Mouse (Mus musculus) MEL (cell line): ENCODE measurements around the gene Vsig8. TPM values are rescaled to one million over a fixed set of nuclear protein-coding genes. Genes with fewer than 3 reads are reported as not detected.

Source experiments
- DNase-seq: peaks from one replicate; pipeline ENCODE4 v3.0.0; 2011; ENCODE audit warnings: low read depth, low spot score
- H3K27ac ChIP-seq: 2 replicates; pipeline ENCODE4 v1.5.1; 2012; ENCODE audit warnings: low read depth, mild to moderate bottlenecking, control low read depth, low read length, moderate library complexity; ENCODE audit not compliant: control insufficient read depth
- H3K27me3 ChIP-seq, 2 experiments: fragments of 150-350 bp in 1 of 2; sonication (generic) in 1 of 2; 2 replicates each; pipeline ENCODE4 v1.6.1; 2012; ENCODE audit warnings: low read length in 2 of 2, mild to moderate bottlenecking in 2 of 2, improper control_type of control experiment in 1 of 2, moderate library complexity in 1 of 2; ENCODE audit not compliant: insufficient read depth in 2 of 2, control insufficient read depth in 1 of 2
- H3K36me3 ChIP-seq, 2 experiments: 2 replicates each; pipeline ENCODE4 v1.6.1; 2012 to 2014; ENCODE audit warnings: low read length in 2 of 2, improper control_type of control experiment in 1 of 2, inconsistent platforms in 1 of 2, mild to moderate bottlenecking in 1 of 2; ENCODE audit not compliant: insufficient read depth in 2 of 2, control insufficient read depth in 1 of 2
- H3K4me1 ChIP-seq, 2 experiments: fragments of 150-350 bp in 1 of 2; sonication (generic) in 1 of 2; 2 replicates each; pipeline ENCODE4 v1.6.1; 2012; ENCODE audit warnings: low read length in 2 of 2, improper control_type of control experiment in 1 of 2, mild to moderate bottlenecking in 1 of 2; ENCODE audit not compliant: insufficient read depth in 2 of 2, control insufficient read depth in 1 of 2
- H3K4me3 ChIP-seq, 2 experiments: fragments of 150-350 bp in 1 of 2; sonication (generic) in 1 of 2; 2 replicates each; pipeline ENCODE4 v1.5.1; 2012; ENCODE audit warnings: low read depth in 2 of 2, low read length in 2 of 2, mild to moderate bottlenecking in 2 of 2, moderate library complexity in 2 of 2, control low read depth in 1 of 2, improper control_type of control experiment in 1 of 2; ENCODE audit not compliant: control insufficient read depth in 1 of 2, insufficient read depth in 1 of 2
- H3K79me2 ChIP-seq: 2 replicates; pipeline ENCODE4 v1.6.1; 2012; ENCODE audit warnings: mild to moderate bottlenecking, low read length, moderate library complexity; ENCODE audit not compliant: control insufficient read depth, poor library complexity, insufficient read depth
- H3K9ac ChIP-seq: 2 replicates; pipeline ENCODE4 v1.6.1; 2012; ENCODE audit warnings: low read depth, mild to moderate bottlenecking, control low read depth, low read length, moderate library complexity; ENCODE audit not compliant: control insufficient read depth, poor library complexity, severe bottlenecking
- H3K9me3 ChIP-seq: fragments of 150-350 bp; sonication (generic); replicated peaks from 2 replicates; pipeline ENCODE4 v1.6.1; 2012; ENCODE audit warnings: mild to moderate bottlenecking, low read length, improper control_type of control experiment, moderate library complexity; ENCODE audit not compliant: insufficient read depth
- ELF1 ChIP-seq: IDR thresholded peaks from 2 replicates; pipeline ENCODE4 v1.6.1; 2014; ENCODE audit warnings: low read depth, mild to moderate bottlenecking, inconsistent platforms, low read length, improper control_type of control experiment, moderate library complexity
- ETS1 ChIP-seq: IDR thresholded peaks from 2 replicates; pipeline ENCODE4 v1.6.1; 2012; ENCODE audit warnings: low read depth, mild to moderate bottlenecking, inconsistent platforms, low read length, improper control_type of control experiment, moderate library complexity
- MAFK ChIP-seq: IDR thresholded peaks from 2 replicates; pipeline ENCODE4 v1.6.1; 2011; ENCODE audit warnings: low read depth, mild to moderate bottlenecking, low read length, improper control_type of control experiment, borderline replicate concordance
- MAX ChIP-seq: IDR thresholded peaks from 2 replicates; pipeline ENCODE4 v1.6.1; 2011; ENCODE audit warnings: low read length, improper control_type of control experiment
- MYC ChIP-seq: IDR thresholded peaks from 2 replicates; pipeline ENCODE4 v1.6.1; 2011; ENCODE audit warnings: low read depth, mild to moderate bottlenecking, low read length, improper control_type of control experiment, moderate library complexity
- POLR2A ChIP-seq, 2 experiments: IDR thresholded peaks; 2 replicates each; pipeline ENCODE4 v1.6.1; 2011 to 2012; ENCODE audit warnings: low read length in 2 of 2, mild to moderate bottlenecking in 2 of 2, control low read depth in 1 of 2, improper control_type of control experiment in 1 of 2, low read depth in 1 of 2, moderate library complexity in 1 of 2; ENCODE audit not compliant: control insufficient read depth in 1 of 2, insufficient read depth in 1 of 2, poor library complexity in 1 of 2
- POLR2AphosphoS2 ChIP-seq: IDR thresholded peaks from 2 replicates; pipeline ENCODE4 v1.6.1; 2011; ENCODE audit warnings: low read length, improper control_type of control experiment
- SIN3A ChIP-seq: IDR thresholded peaks from 2 replicates; pipeline ENCODE4 v1.6.1; 2012; ENCODE audit warnings: low read length, improper control_type of control experiment, inconsistent platforms
- TAL1 ChIP-seq: IDR thresholded peaks from 2 replicates; pipeline ENCODE4 v1.6.1; 2012; ENCODE audit warnings: mild to moderate bottlenecking, inconsistent platforms, low read length, moderate library complexity, mixed read lengths
- TBP ChIP-seq: IDR thresholded peaks from 2 replicates; pipeline ENCODE4 v1.8.0; 2011; ENCODE audit warnings: low read depth, low read length, improper control_type of control experiment
- TCF12 ChIP-seq: IDR thresholded peaks from 2 replicates; pipeline ENCODE4 v1.6.1; 2014; ENCODE audit warnings: low read depth, mild to moderate bottlenecking, inconsistent platforms, low read length, improper control_type of control experiment, moderate library complexity
- UBTF ChIP-seq: IDR thresholded peaks from 2 replicates; pipeline ENCODE4 v1.6.1; 2012; ENCODE audit warnings: low read depth, mild to moderate bottlenecking, inconsistent platforms, low read length, improper control_type of control experiment, moderate library complexity, borderline replicate concordance; ENCODE audit not compliant: insufficient read depth
- ZC3H11A ChIP-seq: IDR thresholded peaks from 2 replicates; pipeline ENCODE4 v1.6.1; 2012; ENCODE audit warnings: low read depth, mild to moderate bottlenecking, inconsistent platforms, low read length, improper control_type of control experiment
- ZMIZ1 ChIP-seq: IDR thresholded peaks from 2 replicates; pipeline ENCODE4 v1.6.1; 2012; ENCODE audit warnings: low read depth, mild to moderate bottlenecking, inconsistent platforms, low read length, improper control_type of control experiment, moderate library complexity
- ZNF384 ChIP-seq: IDR thresholded peaks from 2 replicates; pipeline ENCODE4 v1.6.1; 2012; ENCODE audit warnings: low read depth, mild to moderate bottlenecking, inconsistent platforms, low read length, improper control_type of control experiment
- polyA plus RNA-seq, 2 experiments: library from polyadenylated mRNA; stranded (reverse) in 1 of 2; unstranded in 1 of 2; fragments of >175 nt in 1 of 2; fragments of >200 nt in 1 of 2; gene quantifications; 2 replicates each; pipeline versions ENCODE4 v1.2.1 to v1.2.4; 2012; ENCODE audit warnings: low replicate concordance in 2 of 2, low read depth in 1 of 2; ENCODE audit not compliant: insufficient read length in 2 of 2, insufficient read depth in 1 of 2, missing spikeins in 1 of 2
- total RNA-seq: library from RNA; depleted of rRNA; stranded (reverse); fragments of 300-350 nt; gene quantifications from 2 replicates; pipeline ENCODE4 v1.2.3, GENCODE M21; 2012

Vsig8 gene
- total and polyA plus RNA-seq, 3 experiments: not detected

DNA sequence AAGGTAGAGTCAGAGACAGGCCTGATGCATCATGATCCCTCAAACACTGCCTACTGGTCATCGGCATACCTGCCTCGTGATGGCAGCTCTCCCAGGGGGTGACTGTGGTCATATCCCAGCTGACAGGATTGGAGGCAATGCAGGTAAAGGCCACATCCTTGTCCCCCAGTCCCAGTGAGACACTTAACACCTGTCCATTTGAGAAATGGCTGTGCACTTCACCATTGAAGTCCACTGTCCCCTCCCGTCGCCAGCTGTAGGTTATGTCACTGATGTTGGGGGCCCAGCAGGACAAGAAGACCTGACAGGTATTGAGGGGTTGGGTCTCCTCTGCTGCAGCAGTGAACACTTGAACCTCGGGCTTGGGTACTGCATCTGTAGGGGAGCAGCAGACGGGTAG, 28.5 kb downstream of the Vsig8 start:
- Histone ChIP-seq H3K9me3 (no peaks in the 10 kb centered on the region), H3K27ac (no peak overlapping the region), H3K9ac (no peak overlapping the region), H3K4me3 (no peak overlapping the region), H3K36me3 (no peaks in the 10 kb centered on the region), H3K27me3 (peaks cover 0 to 8% of the 10 kb centered on the region in 2 experiments; a peak in 2 of 4 replicates), H3K79me2 (no peaks in the 10 kb centered on the region), H3K4me1 (no peaks in the 10 kb centered on the region)
- TF ChIP-seq UBTF: no peak
- no peak for DNase-seq

DNA sequence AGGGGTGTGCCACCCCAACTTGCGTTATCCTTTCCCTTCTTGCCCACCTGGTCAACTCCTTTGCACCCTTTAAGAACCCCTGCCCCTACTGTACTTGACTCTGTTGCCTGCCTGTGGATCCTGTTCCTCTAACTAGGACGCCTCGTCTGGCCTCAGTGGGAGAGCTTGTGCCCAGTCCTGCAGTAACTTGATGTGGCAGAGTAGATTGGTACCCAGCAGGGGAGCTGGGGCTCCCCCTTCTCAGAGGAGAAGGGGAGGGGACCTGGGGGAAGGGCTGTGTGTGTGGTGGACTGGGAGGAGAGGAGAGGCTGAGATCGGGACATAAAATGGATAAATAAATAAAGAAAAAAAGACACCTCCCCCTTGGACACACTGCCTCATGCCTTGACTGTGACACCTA, 29.3 kb downstream of the Vsig8 start:
- TF ChIP-seq SIN3A (no peak), MAFK (no peak), TCF12 (no peak), TAL1 (no peak), POLR2AphosphoS2 (no peak), ELF1 (no peak), ZNF384 (no peak), ETS1 (no peak), UBTF (no peak), MAX (no peak), ZC3H11A (no peak), ZMIZ1 (no peak), MYC (no peak), POLR2A (IDR thresholded peaks at IDR 0.05; ENCODE audit: control insufficient read depth in 1 of 2, insufficient read depth in 1 of 2, low read depth in 1 of 2, low read length in 2 of 2, poor library complexity in 1 of 2) (no peak), TBP (no peak)
- DNase-seq: no peak
- Histone ChIP-seq H3K79me2 (no peaks in the 10 kb centered on the region), H3K4me1 (no peaks in the 10 kb centered on the region), H3K4me3 (no peak overlapping the region), H3K9me3 (no peaks in the 10 kb centered on the region), H3K27me3 (peaks cover 0 to 6% of the 10 kb centered on the region in 2 experiments; a peak in 2 of 4 replicates), H3K36me3 (no peaks in the 10 kb centered on the region), H3K27ac (no peak overlapping the region), H3K9ac (no peak overlapping the region)
